Mouse (Mus musculus) ES-E14 (cell line): ENCODE data around the gene Tshz2.

ENCODE experiments used
- MAFK ChIP-seq: IDR thresholded peaks from 2 replicates; pipeline ENCODE4 v1.6.1; 2014; ENCODE audit warnings: mild to moderate bottlenecking, low read depth, low read length, inconsistent platforms; ENCODE audit not compliant: insufficient read depth
- ZNF384 ChIP-seq: IDR thresholded peaks from 2 replicates; pipeline ENCODE4 v1.6.1; 2012; ENCODE audit warnings: low read depth, low read length, inconsistent platforms

GRCm38 (mm10) chr2:170069976-170070375 is 437.2 kb downstream of the Tshz2 start:
- no peak for TF ChIP-seq ZNF384
- TF ChIP-seq MAFK, result no peak
